Mouse (Mus musculus) monocyte, adult 5-6 weeks (primary cell): ENCODE measurements around the gene Nup107. TPM values are rescaled to one million over a fixed set of nuclear protein-coding genes. Genes with fewer than 3 reads are reported as not detected.
A peak's percentile ranks its signal among the peaks of the same experiment; 100 is the strongest.

Experiments
- ATAC-seq: fragments of 153-309, 156-312 bp; replicated peaks from 2 replicates; pipeline ENCODE4 v1.8.0; 2017; ENCODE audit warnings: mild to moderate bottlenecking; ENCODE audit not compliant: low TSS enrichment, insufficient number of reproducible peaks, severe bottlenecking, poor library complexity, low FRiP score
- total RNA-seq: library from RNA; stranded (forward); fragments of 200-1000, 200-491, 200-594 nt; gene quantifications from 3 replicates; pipeline ENCODE4 v1.2.3, GENCODE M21; 2017

The Nup107 gene
- total RNA-seq, 1 experiment from 2014 or later: 83.6 TPM

DNA sequence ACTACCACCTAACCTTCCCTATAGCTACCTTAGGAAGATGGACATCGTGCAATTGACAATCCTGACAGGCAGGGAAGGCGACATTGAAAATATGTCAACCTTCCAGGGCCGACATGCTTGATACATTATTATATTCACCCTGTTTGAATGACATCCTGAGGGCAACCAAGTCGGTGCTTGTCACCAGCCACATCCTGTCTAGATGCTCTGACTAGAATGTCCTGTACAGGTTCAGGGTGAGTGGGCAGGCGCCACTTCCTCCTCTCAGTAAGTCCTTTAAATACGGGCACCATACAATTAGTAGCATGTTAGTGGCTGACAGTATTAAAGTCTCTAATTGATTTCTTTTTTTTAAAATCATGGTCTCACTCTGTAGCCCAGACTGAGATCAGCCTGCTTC, 15.6 kb upstream of the Nup107 start:
- peak; percentile 29 for ATAC-seq

DNA sequence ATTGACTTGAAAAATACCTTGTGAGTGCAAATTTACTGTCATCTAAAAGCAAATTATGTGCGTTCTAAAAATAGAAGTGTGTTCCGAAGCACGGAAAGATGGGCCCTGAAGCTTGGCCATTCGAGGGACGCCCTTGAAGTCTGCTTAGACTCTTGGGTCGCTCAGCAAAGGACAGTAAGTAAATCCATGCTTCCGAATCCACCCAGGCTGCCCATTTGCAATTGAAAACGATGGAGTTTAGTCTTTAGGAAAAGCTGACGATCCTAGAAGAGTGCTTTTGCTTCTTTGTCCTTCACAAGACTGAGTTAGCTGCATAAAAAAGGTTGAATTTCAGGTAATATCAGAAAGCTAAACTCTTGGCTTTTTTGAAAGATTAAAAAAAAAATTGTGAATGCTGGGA, 13.4 kb upstream of the Nup107 start:
- no peak for ATAC-seq

DNA sequence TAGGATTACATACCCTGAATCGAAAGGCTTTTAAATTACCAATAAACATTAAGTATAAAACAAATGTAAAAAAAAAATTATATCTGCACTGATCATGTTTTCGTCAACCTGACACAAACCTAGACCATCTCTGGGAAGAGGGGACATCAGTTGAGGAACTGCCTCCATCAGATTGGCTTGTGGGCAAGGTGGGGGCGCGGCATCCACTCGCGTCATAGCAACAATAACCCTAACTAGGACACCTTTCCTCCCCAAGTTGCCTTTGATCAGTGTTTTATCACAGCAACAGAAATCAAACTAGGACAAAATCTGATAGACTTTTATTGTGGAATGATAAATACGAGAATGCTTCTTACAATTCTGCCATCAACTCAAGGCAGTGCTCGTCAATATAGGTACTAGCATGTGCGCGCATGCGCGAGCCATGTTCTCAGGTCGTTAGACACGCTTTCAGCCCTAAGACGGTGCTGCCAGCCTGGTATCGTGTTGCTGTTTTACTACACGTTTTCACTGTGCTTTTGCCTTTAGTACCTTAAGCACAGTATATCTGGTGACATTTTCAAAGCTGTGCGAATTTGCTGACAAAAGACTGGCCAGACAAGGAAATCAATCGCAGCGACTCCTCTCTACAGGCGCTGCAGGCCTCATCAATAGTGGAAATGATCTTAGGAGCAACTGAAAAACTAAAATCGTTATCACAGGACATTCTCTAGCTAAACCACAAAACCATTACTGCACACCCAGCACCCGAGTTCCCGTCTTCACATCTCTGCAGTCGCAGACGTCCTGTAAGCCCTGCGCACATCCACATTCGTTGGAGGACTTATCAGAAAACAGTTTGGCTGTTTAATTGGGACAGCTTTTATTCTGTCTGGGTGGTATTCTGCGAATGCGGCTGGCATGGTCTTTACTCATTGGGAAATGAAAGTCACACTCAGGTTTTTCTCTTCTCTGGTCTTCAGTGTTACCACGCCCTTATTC, 11.7 kb upstream of the Nup107 start:
- ATAC-seq: no peak

DNA sequence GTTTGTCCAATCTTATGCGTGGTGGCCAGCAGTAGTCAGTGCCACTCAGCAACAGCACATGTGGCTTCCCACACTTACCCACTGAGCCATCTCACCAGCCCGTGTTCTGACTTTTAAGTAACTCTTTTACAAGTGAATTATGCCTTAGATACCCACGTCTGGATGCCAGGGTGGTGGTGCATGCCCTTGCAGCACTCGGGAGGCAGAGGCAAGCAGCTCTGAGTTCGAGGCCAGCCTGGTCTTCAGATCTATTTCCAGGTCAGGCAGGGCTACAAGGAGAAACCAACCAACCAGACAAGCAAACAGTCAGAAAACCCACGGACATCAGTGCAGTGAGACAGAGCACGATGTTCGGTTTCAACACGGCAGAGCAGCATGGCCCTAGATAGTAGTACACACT, 9.4 kb upstream of the Nup107 start:
- no peak for ATAC-seq

DNA sequence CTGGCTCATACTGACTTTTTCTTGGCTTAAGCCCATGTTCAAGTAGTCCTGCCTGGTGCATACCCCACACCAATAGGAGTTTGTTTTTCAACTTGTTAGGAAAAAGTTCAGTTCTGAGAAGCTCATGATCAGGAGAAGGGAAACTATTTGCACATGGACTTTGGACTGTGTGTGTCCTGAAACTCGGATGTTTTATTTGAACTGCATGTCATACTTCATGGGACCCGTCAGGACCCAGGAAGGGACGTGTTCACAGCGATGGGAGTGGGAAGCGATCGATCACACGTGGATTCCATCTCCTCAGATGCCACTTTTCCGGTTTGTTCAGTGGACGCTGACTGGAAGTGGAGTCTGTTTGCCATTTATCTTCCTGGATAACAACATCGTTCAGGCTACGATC, 7.3 kb upstream of the Nup107 start:
- ATAC-seq: no peak

DNA sequence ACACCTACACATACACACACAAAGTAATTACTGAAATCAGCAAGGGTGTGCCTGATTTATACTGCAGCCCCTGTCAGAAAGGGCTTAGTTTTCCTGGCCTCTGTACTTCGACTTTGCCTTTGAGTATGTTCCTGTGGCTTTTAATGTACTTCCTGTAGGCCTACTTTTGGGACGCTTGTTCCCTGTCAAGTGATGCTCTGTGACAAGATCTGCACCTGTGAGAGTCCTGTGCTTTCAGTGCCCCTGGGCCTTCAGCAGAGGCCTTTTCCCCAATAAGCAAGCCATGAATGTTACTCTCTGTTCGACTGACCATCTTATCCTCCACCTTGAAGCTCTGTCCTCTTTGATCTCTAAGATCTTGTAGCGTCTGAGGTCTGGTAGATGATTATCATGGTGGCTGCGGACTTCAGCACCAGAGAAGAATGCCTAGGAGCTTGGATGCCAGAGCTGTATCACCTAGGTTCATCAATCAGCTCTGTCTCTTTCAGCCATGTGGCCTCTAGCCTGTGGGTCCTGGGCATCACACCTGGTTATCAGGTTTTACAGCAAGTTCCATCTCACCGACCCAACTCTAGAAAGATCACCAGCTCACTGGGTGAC, 6.0 kb upstream of the Nup107 start:
- ATAC-seq: no peak

DNA sequence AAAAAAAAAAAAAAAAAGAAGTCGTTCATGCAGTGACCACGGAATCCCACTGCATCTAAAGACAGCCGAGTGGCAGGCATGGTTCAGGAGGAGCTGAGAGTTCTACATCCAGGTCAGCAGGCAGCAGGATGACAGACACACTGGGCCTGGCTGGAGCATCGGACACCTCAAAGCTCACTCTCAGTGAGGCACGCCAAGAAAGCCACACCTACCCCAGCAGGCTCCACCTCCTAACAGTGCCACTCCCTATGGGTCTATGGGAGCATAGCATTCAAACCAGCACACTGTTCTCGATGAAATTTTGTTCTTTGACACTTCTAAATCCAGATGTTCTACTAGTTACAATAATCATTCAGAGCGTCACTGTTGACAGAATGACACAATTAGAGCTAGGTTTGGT, 5.2 kb upstream of the Nup107 start:
- ATAC-seq: no peak

DNA sequence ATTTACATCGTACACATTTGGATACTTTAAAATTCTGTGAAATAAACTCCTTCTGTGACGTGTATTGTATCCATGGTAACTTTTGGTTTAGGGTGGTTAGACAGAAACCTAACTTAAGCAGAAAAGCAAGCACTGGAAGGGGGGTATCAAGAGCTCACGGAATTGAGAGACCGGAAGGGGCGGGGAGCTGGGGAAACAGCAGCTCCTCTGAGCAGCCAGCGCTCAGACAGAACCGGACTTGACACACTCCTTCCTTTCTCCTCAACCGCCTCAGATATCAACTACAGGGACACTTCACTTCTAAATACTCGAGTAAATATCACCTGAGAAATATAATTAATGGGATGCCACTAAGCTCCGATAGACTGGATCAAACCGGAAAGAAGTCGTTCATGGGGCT, 4.6 kb upstream of the Nup107 start:
- ATAC-seq: no peak

DNA sequence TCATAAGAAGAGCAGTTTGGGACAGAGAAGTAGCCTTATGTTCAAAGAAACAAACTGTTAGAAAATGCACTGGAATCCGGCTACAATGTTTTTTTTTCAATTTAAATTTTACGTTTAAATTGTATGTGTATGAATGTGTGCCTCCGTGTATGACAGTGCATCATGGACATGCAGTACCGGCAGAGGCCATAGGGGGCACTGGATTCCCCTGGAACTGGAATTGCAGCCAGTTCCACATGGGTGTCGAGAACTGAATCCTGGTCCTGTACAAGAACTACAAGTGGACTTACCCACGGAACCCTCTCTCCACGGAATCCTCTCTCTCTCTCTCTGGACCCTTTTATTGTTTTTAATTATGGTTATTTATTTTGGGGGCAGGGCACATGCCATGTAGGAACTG, 3.7 kb upstream of the Nup107 start:
- no peak for ATAC-seq

DNA sequence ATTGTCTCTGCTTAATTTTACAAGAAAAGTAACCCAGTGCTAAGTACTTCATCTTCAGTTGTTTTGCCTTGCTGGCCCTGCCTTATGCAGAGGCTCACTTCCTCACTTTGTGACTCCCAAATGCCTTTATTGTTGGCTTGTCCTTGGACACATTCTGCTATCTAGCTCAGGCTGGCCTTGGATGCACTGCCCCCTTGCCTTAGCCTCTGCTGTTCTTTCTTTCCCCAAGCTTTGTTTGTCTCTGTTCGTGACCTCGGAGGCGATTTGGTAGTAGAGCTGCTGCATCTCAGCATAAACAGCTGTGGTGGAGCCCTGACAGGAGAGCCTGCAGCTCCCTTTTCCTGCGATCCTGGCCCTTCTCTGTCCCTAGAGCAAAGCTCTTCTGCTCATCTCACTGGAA, 2.7 kb upstream of the Nup107 start:
- no peak for ATAC-seq

DNA sequence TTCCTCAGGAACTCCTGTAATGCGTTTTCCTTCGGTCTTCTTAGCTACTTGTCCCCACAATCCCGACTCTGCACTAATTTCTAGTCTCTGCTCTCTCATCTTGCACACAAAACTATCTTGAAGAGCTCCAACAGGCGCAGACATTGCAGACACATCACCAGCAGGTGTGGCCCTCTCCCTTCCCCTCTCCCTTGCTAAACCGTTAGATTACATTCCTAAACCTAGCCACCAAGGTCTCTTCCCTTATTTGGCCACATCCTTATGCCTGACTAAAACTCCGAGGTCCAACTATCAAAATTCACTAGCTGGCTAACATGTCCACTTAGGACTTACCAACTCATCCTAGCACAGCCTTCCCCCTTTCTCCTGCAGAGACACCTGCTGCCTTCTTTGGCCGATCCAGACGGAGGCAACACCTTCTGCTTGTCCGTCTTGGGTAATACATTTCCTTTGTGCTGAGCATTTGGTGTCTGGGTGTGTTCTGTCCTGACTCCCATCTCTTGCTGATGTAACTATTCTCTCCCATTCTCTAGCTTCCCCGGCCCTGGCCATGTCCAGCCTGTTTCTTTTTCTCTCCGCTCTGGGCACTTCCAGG, 1.0 kb upstream of the Nup107 start:
- ATAC-seq: no peak

DNA sequence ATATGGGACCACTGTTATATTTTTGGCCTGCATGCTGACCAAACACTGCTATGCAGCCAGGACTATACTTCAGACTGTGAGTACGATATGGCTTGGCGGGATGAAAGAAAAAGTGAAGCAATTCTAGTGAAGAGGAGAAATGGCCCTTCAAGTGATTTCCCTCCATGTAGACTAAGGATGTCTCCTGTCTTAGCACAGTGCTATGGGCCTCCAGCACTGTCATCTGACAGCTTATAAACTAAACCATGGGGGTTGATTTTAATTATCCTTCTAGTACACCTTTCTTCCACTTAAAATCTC, 1.4 kb downstream of the Nup107 start:
- ATAC-seq: no peak

DNA sequence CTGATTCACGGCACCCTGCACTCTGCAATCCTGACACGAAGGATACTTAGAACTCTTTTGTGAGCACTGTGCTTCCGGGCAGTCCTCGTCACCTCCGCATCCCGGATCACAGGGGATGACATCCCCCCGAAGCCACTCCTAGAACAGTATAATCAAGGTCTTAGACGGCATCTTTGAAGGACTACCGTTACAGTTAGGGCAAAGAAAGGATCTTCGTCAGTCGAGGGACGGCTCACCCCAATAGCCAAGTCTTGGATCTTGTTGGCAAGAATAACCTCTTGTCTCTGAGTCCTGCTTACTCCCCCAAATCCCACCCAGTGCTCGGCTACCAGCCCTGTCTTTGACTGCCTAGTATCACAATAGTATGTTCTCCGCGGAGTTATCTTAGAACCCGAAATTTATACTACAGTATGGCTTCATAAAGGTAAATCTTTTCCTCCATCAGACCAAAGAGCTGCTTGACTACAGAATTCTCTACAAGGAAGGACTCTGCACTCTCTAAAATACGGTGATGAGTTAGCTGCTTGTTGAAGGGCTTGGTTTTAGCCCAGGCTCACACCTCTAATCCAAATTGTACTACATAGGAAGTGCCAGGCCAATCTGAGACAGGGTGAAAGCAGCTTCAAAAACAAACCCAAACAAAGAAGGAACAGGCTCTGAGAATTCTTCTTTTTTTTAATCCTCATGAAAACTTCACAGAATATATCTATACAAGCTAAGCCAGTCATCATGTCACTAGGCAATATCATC, 1.9 kb downstream of the Nup107 start:
- ATAC-seq: no peak

DNA sequence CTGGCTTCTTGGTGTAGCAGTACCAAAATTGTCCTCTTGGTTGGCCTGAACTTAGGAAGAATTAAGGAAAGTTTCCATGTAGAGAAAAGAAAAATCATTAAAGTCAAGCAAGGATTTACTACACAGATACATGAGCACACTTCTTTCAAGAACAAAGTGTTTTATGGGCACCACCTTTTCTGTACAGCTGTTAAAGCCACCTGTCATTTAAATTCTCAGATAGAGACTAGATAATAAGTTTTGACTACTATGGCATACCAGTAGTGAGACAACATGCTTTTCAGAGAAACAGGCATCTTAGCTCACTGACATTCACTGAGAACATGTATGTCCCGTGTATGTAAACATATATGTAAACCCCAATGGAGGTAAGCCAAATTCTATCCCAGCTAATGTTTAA, 2.5 kb downstream of the Nup107 start:
- ATAC-seq: no peak

DNA sequence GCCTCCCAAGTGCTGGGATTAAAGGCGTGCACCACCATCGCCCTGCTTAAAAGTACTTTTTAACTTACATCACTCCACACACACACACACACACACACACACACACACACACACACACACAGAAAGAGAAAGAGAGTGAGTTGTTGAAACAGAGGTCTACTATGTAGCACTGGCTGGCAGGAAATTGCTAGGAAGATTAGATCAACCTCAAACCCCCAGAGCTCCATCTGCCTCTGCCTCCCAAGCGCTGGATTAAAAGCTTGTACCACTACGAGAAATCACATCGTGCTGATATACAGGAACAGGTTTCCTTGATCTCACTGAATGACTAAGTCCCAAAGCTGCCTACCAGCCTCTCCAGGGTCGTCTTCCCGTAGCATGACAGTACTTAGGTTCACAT, 7.9 kb downstream of the Nup107 start:
- no peak for ATAC-seq

DNA sequence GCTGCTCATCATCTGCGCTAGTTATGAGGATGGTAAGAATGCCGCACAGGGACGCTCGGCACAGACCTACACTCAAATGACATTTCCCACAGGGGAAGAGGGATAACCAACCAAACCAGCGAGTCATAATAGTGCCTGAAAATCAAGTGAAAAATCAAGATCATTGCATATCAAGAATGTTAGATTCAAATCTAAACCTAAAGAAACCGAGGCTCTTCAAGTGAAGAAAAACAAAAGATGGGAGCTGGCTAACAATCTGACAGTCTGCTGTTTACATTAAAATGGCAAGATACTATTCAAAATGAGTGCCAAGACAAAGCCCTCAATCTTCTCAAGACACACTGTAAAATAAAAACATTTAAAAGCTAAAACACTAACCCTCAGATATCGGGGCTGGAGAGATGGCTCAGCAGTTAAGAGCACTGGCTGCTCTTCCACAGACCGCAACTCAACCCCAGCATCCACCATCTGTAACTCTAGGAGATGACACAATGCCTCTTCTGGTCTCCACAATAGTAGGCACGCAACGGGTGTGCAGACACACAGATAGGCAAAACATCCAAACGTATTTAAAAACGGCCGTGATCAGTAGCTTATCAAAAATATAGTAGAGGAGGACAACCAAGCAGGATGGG, 8.6 kb downstream of the Nup107 start:
- ATAC-seq: no peak

DNA sequence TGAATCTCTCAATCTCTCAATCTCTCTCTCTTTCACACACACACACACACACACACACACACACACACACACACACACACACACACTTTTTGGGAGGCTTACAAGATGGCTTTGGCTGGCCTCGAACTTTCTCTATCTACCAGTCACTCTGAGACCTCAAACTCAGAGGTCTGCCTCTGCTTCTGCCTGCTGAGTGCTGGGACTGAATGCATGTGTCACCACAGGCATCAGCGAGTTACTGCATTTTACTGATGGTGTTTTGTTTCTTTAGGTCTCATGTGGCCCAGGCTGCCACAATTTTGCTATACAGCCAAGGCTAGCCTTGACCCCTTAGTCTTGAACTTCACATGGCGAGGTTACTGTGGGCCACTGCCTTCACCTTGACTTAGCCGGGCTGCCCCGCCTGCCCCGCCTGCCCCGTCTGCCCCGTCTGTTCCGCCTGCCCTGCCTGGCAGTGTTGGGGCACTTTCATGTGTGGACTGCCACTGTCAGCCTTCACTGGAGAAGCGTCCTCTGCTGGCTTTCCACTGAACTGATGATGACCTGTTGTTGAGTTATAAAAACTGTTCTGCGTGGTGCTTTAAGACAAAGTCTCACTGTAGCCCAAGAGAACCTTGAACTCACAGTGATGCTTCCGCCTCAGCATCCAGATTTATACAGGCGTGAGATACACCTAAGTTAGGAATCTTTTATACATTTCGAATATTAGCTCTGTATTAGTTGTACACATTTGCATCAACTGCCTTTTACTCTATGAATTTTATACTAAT, 9.8 kb downstream of the Nup107 start:
- no peak for ATAC-seq

DNA sequence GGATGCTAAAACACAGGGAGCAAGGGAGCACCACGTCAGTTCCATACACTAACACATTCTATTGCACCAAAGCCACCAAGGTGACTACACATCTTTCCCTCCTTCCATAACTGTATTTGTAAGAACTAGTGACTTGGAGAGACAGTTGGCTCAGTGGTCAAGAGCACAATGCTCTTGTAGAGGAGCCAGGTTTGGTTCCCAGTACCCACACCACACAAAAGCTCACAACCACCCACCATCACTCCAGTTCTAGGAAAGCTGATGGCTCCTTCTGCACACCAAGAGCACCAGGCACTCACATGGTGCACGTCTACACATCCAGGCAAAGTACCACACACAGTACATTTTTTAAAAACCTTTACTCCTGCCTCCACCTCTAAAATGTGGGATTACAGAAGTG, 10.4 kb downstream of the Nup107 start:
- ATAC-seq: no peak
